Mouse (Mus musculus) embryonic facial prominence, embryonic 11.5 days (tissue): ENCODE data around the gene Aldh5a1. TPM values are rescaled to one million over a fixed set of nuclear protein-coding genes. Genes with fewer than 3 reads are reported as not detected.

ENCODE experiments used
- ATAC-seq: fragments of 200-750 bp; cut with Nextera tagmentation; replicated peaks from 2 replicates; pipeline ENCODE4 v1.8.0; 2017; ENCODE audit warnings: low read depth; ENCODE audit not compliant: insufficient number of reproducible peaks, low FRiP score, low TSS enrichment
- DNase-seq: peaks from one replicate; pipeline ENCODE4 v3.0.0-alpha.2; 2015; ENCODE audit warnings: low spot score
- H3K27ac ChIP-seq: fragments of 300-500 bp; sonication (generic); replicated peaks from 2 replicates; pipeline ENCODE4 v1.5.1; 2014; ENCODE audit warnings: mild to moderate bottlenecking, low read depth, low read length, control low read depth
- H3K27me3 ChIP-seq: fragments of 300-500 bp; sonication (generic); 2 replicates; pipeline ENCODE4 v1.6.1; 2014; ENCODE audit warnings: mild to moderate bottlenecking, low read length, moderate library complexity, mixed read lengths; ENCODE audit not compliant: control insufficient read depth, insufficient read depth
- H3K36me3 ChIP-seq: fragments of 300-500 bp; sonication (generic); replicated peaks from 2 replicates; pipeline ENCODE4 v1.6.1; 2014; ENCODE audit warnings: low read depth, mild to moderate bottlenecking, low read length, moderate library complexity, mixed read lengths; ENCODE audit not compliant: control insufficient read depth, insufficient read depth
- H3K4me1 ChIP-seq: fragments of 300-500 bp; sonication (generic); 2 replicates; pipeline ENCODE4 v1.6.1; 2014; ENCODE audit warnings: low read length, mixed read lengths; ENCODE audit not compliant: control insufficient read depth, insufficient read depth
- H3K4me2 ChIP-seq: fragments of 300-500 bp; sonication (generic); 2 replicates; pipeline ENCODE4 v1.6.1; 2014; ENCODE audit warnings: low read depth, mild to moderate bottlenecking, control low read depth, low read length, moderate library complexity
- H3K4me3 ChIP-seq: fragments of 300-500 bp; sonication (generic); 2 replicates; pipeline ENCODE4 v1.5.1; 2014; ENCODE audit warnings: low read depth, low read length, control low read depth
- H3K9ac ChIP-seq: fragments of 300-500 bp; sonication (generic); replicated peaks from 2 replicates; pipeline ENCODE4 v1.6.1; 2014; ENCODE audit warnings: mild to moderate bottlenecking, control low read depth, low read length
- H3K9me3 ChIP-seq: fragments of 300-500 bp; sonication (generic); replicated peaks from 2 replicates; pipeline ENCODE4 v1.6.1; 2016; ENCODE audit warnings: mild to moderate bottlenecking, low read length, inconsistent platforms, mixed read lengths; ENCODE audit not compliant: control insufficient read depth
- WGBS: fragments of 180-500 bp; shearing (Covaris S2); extraction: QIAGEN DNeasy Blood & Tissue Kit; methylation state at CpG from one replicate; pipeline ENCODE4 v1.1.7; 2014; 5-methylcytosine and 5-hydroxymethylcytosine counted together
- polyA plus RNA-seq: library from polyadenylated mRNA; unstranded; fragments of >200 nt; fragmentation: Nextera tagmentation; extraction: Ambion mirVana; gene quantifications from 2 replicates; pipeline ENCODE4 v1.2.1, GENCODE M21; 2014

Aldh5a1 gene
- polyA plus RNA-seq, 1 experiment from 2014 or later = 7.5 TPM

DNA sequence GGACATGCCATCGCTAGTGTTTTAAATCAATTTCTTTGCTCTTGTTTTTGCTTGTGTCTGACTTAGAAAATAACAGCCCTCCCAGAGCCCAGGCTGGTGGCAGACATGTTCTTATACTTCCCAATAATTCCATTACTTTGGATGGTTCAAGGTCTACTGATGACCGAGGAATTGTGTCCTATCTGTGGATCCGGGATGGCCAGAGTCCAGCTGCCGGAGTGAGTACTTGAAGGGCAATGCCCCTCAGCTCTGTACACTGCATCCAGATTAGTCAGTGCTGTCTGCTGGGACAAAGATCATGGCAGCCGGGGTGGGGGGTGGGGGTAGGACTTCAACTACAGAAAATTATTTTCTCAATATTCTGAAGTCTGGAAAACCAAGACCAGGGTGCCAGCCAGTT lies 56.8 kb downstream of the Aldh5a1 start:
- Histone ChIP-seq H3K36me3 (no peaks in the 10 kb centered on the region), H3K27ac (no peak overlapping the region), H3K27me3 (no peaks in the 10 kb centered on the region), H3K4me1 (no peaks in the 10 kb centered on the region), H3K4me2 (no peak overlapping the region), H3K9ac (no peak overlapping the region), H3K9me3 (no peaks in the 10 kb centered on the region), H3K4me3 (no peak overlapping the region)
- WGBS = 90% methylated on average over 5 of the region's 5 CpGs
- ATAC-seq = no peak
- no peak for DNase-seq

DNA sequence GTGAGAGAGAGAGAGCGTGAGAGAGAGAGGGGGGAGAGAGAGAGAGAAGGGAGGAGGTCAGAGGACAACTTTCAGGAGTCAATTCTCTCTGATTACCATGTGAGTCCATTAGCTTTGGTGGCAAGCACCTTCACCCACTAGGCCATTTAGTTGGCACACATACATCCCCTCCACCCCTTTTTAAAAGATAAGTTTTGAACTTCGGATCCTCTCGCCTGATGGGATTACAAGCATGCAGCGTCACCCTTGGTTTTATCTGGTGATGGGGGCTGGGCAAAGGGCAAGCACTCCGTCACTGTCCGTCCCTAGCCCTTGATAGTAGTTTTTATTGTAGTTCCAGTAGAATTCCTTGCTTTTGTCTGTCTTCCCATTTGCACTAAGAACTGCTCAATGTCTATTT lies 57.3 kb downstream of the Aldh5a1 start:
- Histone ChIP-seq H3K4me3 (no peak overlapping the region), H3K9me3 (no peaks in the 10 kb centered on the region), H3K36me3 (no peaks in the 10 kb centered on the region), H3K4me1 (no peaks in the 10 kb centered on the region), H3K27ac (no peak overlapping the region), H3K9ac (no peak overlapping the region), H3K4me2 (no peak overlapping the region), H3K27me3 (no peaks in the 10 kb centered on the region)
- no peak for DNase-seq
- 84% methylated on average over 6 of the region's 6 CpGs for WGBS
- no peak for ATAC-seq

DNA sequence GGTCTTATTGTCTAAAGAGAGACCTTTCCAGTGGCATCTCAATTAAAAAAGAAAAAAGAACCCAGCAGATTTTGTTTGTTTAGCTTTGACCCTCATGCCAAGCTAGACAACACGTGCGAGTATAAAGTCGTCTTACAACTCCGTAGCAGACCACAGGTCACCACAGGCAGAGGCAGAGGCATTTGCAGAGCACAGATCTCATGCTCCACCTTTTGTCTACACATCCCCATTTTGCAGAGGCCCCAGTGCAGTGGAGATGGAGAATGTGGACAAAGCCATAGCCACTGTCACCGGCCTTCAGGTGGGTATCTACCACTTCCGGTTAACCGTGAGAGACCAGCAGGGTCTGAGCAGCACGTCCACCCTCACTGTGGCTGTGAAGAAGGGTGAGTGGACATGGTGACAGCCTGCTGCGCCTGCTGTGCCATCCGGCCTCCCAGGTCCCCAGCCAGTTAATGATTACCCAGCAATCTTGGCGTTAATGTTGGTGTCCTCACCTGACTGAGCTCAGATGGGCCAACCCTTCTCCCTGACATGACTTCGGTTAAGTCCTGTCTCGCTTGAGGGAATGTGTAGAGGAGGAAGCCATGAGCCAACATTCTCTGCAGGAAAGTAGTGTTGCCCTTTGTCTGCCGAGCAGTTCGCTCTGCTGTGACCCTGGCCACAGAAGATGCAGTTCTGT lies 58.0 kb downstream of the Aldh5a1 start:
- no peak overlapping the region for H3K9ac ChIP-seq
- no peaks in the 10 kb centered on the region for H3K4me1 ChIP-seq
- H3K27ac ChIP-seq = no peak overlapping the region
- WGBS = 89% methylated on average over 15 of the region's 15 CpGs
- ATAC-seq = no peak
- no peaks in the 10 kb centered on the region for H3K27me3 ChIP-seq
- no peaks in the 10 kb centered on the region for H3K9me3 ChIP-seq
- H3K36me3 ChIP-seq = no peaks in the 10 kb centered on the region
- no peak overlapping the region for H3K4me3 ChIP-seq
- H3K4me2 ChIP-seq = no peak overlapping the region
- DNase-seq = no peak

DNA sequence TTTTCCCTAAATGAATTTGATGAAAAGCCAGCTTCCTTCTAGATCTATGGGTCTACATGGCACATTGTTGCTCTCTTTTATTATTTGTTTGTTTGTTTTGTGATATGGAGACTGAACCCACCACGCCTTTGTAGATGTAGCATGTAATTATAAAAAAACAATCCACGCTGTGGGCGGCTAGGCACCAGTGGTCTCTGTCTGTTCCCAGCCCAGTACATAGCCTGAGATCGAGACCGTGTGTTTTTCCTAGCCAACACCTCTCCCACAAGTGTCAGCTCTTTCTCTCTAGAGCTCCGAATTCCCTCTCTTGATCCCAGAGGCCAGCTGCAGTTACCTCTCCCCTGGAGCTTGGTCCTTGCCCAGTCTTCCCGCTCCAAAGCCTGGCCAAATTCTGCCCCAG lies 69.2 kb downstream of the Aldh5a1 start:
- no peak overlapping the region for H3K4me3 ChIP-seq
- ATAC-seq (no peak), DNase-seq (no peak)
- H3K9me3 ChIP-seq = no peaks in the 10 kb centered on the region
- H3K9ac ChIP-seq = no peak overlapping the region
- H3K4me2 ChIP-seq = no peak overlapping the region
- no peaks in the 10 kb centered on the region for H3K4me1 ChIP-seq
- H3K36me3 ChIP-seq = no peaks in the 10 kb centered on the region
- H3K27me3 ChIP-seq = no peaks in the 10 kb centered on the region
- no peak overlapping the region for H3K27ac ChIP-seq
- 85% methylated on average over 7 of the region's 7 CpGs for WGBS

DNA sequence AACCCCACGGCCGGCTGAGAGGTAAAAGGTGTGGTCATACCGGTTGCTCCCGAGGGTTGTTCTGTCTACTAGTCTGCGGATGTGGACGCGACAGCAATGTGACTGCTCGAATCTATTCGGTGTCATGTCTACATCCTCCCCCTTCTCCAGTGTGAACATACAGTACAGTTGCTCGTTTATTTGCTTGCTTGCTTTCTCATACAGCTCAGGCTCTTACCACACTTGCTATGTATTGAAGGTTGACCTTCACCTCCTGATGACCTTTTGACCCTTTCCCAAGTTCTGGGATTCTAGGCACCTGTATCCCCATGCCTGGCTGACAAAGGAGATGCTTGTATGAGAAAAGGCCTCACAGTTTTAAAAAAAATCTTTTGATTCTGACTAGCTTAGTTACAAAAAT lies 69.7 kb downstream of the Aldh5a1 start:
- H3K36me3 ChIP-seq = no peaks in the 10 kb centered on the region
- no peak overlapping the region for H3K9ac ChIP-seq
- no peaks in the 10 kb centered on the region for H3K4me1 ChIP-seq
- 85% methylated on average over 10 of the region's 10 CpGs for WGBS
- no peak overlapping the region for H3K27ac ChIP-seq
- H3K4me3 ChIP-seq = no peak overlapping the region
- H3K27me3 ChIP-seq = no peaks in the 10 kb centered on the region
- H3K4me2 ChIP-seq = no peak overlapping the region
- no peaks in the 10 kb centered on the region for H3K9me3 ChIP-seq
- no peak for DNase-seq
- no peak for ATAC-seq

DNA sequence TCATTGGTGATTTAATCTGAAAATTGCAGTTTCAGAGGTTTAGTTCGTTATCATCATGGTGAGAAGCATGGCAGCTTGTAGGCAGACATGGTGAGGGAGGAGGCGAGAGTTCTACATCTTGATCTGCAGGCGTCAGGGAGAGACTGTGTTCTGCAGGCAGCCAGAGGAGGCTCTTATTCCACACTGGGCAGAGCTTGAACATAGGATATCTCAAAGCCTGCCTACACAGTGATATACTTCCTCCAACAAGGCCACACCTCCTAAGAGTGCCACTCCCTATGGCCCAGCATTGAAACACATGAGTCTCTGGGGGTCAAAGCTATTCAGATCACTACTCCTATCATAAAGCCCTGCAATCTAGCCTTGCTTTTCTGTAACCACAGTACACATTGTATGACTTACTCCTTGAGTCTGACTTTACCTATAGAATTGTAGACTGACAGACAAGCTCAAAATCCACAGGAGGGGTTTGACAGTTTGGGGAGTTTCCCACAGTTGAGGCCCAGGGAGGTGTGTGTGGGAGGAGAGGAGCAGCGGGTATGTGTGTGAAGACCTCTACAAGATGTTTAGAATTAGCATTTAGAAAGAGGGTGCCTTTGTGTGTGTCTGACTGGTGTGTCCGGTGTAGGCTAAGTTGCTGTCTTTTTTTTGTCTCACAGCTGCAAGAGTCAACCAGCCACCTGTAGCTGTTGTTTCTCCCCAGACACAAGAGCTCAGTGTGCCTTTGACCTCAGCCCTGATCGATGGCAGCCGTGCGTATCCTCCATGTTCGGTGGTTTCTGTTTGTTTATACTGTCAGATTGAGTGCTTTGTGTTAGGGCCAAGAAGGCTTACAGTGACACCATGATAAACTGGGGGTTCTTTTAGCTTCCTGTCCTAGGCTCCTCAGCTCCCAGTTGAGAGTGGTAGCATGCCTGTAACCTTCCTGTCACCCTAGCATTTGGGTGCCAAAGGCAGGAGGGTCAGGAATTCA lies 70.7 kb downstream of the Aldh5a1 start:
- DNase-seq = no peak
- Histone ChIP-seq H3K27ac (no peak overlapping the region), H3K4me2 (no peak overlapping the region), H3K4me1 (no peaks in the 10 kb centered on the region), H3K36me3 (no peaks in the 10 kb centered on the region), H3K9ac (no peak overlapping the region), H3K27me3 (no peaks in the 10 kb centered on the region), H3K9me3 (no peaks in the 10 kb centered on the region), H3K4me3 (no peak overlapping the region)
- no peak for ATAC-seq
- WGBS = 57% methylated on average over 9 of the region's 9 CpGs

DNA sequence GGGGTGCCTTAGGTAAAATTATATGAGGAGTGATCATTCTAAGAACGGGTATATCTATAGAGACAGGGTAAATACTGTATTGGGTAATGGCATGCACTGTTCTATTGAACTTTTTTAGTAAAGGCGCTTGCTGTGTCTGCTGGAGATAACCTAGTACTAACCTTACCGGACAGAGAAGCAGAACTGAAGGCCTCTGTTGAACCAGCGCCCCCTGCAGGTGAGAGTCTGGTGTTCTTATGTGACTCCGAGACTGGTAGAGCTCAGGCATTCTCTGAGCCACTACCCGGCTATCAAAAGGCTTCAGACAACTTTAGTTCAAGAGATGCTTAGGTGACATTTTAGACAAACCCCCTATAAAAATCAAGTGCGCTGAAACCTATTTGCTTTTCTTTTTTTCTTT lies 74.9 kb downstream of the Aldh5a1 start:
- Histone ChIP-seq H3K27me3 (no peaks in the 10 kb centered on the region), H3K27ac (no peak overlapping the region), H3K4me1 (no peaks in the 10 kb centered on the region), H3K4me3 (no peak overlapping the region), H3K9ac (no peak overlapping the region), H3K9me3 (no peaks in the 10 kb centered on the region), H3K36me3 (no peaks in the 10 kb centered on the region), H3K4me2 (no peak overlapping the region)
- WGBS = 62% methylated on average over 7 of the region's 7 CpGs
- no peak for ATAC-seq
- peak; percentile 38 for DNase-seq

DNA sequence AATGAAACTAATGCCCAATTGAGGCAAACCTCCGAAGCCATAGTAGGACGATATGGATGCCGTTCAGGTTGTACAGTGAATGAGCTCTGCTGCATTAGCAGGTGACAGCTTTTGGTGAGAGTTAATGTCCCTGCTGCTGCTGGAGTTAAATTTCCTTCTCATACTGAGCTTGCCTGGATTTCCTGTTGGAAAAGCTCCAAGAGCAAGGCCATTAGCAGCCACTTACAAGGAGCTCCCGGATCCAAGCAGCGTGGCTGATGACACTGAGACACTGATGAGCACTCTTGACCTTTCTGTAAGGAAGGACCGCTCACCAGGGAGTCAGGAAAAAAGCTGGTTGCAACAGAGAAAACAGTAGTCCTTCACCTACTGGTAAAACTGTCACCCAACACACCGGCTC lies 75.4 kb downstream of the Aldh5a1 start:
- no peak for DNase-seq
- no peak for ATAC-seq
- H3K27ac ChIP-seq = no peak overlapping the region
- H3K4me3 ChIP-seq = no peak overlapping the region
- no peak overlapping the region for H3K9ac ChIP-seq
- H3K4me2 ChIP-seq = no peak overlapping the region
- 78% methylated on average over 7 of the region's 7 CpGs for WGBS
- no peaks in the 10 kb centered on the region for H3K4me1 ChIP-seq
- H3K27me3 ChIP-seq = no peaks in the 10 kb centered on the region
- no peaks in the 10 kb centered on the region for H3K9me3 ChIP-seq
- no peaks in the 10 kb centered on the region for H3K36me3 ChIP-seq
